Mouse (Mus musculus): ENCODE results near the gene Mgat4c.

The Mgat4c gene

DNA sequence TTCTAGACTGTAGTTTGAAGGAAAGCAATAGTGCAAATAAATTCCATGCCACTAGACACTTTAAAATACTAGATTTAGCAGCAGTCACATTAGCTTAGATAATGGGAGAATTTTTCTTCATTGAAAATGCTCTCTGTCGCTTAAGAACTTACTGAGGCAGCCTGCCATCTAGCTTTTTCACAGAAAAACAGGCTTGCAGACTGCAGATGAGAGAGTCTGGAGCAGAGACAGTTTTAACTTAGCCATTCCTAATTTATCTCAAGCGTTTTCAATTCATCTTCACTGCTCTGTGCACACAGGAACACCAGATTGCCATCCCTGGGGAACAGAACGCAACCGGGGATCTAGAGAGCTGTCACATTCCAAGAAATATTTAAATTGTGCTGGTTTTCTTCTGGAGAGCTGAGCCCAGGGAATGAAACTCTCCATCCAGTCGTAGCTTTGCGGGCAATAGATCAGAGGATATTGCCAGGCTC lies at the start of gene Mgat4c:
Gene Mgat4c (plus strand): TSS at position 51 of the 476 bp plus-strand sequence.
- in situ Hi-C loops (cut with MboI, MseI) = loop anchor here (25.0 kb wide), 1 partner anchor 919 kb away; no protein-coding TSS in a partner anchor

DNA sequence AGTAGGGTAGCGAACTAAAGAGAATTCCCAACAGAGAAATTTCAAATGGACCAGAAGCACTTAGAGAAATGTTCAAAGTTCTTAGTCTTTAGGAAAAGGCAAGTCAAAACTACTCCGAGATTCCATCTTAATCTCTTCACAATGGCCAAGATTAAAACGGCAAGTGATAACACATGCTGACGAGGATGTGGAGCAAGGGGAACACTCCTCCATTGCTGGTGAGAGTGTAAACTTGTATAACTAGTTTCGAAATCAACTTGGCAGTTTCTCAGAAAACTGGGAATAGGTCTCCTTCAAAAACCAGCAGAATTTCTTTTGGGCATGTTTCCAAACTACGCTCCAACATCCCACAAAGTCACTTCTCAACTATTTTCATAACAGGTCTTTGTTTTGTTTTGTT lies 46.0 kb upstream of the Mgat4c start:
- in situ Hi-C loops (cut with MboI, MseI) = no loop called here

DNA sequence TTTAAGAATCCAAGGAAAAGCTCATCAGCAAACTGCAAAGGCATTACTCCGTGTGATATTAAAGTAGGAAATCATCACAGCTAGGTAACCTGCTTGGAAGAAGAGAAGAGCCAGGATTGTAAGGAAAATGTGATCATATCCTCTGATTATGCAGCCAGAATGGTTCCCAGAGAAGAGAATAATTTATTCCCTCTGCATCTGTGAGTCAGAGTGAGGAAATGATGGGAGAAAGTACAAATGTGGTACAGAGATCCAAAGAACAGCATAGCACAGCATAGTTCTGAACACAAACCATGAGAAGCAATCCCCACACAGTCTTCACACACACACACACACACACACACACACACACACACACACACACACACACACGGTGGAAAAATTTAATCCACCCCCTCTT lies 40.2 kb upstream of the Mgat4c start:
- in situ Hi-C loops (cut with MboI, MseI) = no loop called here

DNA sequence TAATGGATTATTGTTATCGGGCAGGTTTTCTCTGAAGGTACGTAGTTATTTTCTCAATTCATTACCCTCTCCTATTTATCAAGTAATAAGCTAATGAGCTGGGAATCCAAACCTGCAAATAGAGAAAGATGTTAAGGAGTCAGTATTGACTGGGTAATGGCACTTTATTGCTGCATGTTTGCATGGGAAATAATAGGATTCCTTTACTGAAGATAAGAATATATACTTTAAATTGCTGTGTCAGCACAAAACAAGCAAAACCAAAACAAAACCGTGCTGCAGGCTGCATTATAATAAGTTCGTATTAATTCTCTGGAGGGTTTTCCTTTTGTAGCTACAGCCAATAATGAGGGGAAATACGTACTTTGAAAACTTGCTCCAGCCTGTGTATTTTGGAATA lies 627 bp downstream of the Mgat4c start:
- in situ Hi-C loops (cut with MboI, MseI) = loop anchor here (25.0 kb wide), 1 partner anchor 920 kb away; no protein-coding TSS in a partner anchor

DNA sequence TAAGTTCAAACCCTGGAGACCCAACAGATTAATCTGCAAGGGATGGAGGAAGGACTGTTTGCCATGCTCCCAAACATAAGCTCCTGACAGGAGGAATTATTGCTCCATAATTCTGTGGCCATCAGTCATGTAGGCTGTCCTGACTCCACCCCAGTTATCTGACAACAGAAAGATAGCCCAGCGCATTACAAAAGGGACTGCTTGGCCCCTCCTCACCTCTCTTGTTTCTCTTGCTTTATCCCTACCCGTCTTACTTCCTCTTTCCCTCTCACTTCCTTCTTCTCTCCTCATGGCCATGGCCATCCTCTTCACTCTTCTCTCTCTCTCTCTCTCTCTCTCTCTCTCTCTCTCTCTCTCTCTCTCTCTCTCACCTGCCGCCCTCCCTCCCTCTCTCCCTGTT lies 80.5 kb downstream of the Mgat4c start:
- in situ Hi-C loops (cut with MboI, MseI) = no loop called here

DNA sequence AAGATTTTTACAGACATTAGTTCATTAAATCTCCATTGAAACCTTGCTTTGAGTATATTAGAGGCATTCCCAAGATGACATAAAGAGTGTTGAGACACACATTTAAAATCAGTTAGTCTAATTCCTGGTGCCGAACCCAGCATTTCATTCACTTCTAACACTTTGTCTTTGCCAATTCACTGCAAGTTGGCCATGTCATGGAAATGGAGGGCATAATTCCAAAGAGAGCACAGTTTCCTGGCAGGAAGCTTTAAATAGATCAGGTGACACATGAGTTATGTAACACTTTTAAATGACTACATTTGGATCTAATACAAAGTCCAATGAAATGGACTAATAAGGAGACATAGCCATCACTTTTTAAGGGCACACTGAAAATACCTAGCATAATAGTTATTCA lies 89.4 kb downstream of the Mgat4c start:
- in situ Hi-C loops (cut with MboI, MseI) = no loop called here

DNA sequence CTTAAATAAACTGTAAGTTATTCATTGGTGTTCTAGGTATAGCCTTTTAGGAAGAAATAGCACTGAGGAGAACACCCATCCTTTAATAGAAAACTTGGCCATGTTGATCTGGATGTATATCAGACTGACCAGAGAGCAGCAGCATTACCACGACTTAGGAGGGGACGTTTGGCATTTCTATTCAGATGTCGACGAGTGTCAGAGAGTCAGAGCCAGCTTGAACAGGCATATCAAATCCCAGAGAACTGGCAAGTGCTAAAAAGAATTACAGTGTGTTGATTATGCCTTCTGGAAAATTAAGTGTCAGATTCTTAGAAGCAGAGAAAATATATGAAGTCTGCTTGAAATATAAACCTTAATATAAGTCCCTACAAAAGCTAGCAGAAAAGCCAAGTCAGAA lies 89.9 kb downstream of the Mgat4c start:
- in situ Hi-C loops (cut with MboI, MseI) = no loop called here

DNA sequence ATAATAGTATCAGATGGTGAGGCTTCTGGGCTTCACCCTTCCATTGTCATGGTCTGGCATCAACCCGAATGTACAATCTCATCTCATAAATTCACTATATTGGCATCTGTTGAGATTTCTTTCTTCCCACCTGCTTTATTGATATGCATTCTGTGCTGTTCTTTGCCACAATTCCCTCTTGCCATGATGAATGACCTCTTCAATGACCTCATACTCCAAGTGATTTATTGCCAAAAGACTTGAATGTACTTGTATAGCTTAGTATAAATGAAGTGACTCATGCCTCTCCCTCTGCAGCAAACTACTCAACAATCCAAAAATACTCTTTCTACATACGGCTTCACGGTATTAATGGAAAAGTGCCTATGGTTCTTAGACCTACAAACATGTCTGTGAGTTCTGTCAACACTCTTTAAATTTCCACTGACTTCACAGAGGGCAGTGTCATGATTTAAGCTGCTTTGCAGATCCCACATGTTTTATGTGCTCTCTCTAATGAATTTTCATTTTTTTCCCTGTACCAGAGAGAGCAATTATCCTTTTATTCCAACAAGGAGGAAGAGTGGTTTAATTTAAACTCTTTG lies 102.0 kb downstream of the Mgat4c start:
- in situ Hi-C loops (cut with MboI, MseI) = no loop called here

DNA sequence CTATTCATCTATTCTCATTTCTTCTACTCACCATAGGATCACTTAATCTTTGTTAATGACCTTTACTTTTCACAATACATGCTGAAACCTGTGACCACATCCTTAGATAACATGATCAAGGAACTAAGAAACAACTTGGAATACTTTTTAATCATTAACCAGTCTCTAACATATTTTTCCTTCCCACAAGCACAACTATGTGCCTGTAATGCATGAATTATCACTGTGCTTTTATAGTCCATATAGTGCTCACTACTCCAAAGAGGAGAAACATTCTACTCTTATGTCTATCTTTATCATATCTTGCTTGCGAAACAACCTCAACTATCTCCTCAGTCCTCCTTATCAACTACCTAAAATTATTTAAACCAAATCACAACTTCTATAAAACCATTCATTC lies 114.2 kb downstream of the Mgat4c start:
- in situ Hi-C loops (cut with MboI, MseI) = no loop called here

DNA sequence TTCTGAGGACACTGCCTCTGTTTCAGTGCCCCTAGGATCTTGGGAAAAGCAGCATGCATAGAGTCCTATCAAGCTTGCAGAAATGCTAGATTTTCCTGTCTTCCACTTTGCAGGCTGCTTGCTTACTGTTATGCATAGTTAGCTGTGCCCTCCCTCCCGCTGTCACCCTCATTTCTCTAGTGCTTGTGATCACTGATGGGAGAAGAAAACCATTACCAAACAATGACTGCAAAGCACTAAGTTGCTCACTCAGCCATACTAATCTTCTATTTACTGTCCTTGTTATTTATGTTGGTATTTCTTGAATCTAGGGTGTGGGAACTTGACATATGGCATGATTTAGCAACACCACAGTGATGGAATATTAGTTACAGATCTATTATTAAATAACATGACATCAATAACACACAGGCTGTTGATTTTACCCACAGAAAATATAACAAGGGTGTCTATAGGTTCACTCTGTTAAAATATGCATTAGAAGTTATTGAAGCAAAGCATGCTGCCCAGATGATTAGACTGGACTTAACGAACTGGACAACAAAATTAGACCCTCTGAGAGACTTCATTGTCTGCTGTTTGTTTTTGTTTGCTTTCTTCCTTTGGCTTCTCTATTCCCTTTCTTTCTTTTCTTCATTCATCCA lies 117.7 kb downstream of the Mgat4c start:
- in situ Hi-C loops (cut with MboI, MseI) = no loop called here

DNA sequence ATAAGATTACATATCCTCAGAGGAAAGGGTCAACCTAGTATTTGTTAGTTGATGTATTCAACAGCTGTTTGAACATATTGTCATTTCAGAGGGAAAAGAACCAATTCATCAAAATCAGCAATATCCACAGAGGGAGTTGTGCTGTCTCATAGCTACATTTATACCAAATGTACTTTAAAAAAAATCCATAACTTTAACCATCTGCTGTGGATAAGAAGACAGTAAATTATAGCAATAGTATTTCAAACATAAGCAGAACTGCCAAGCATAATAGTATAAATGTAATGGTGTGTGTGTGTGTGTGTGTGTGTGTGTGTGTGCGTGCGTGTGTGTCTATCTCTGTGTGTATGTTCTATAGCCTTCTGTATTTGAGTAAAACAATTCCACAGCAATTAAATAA lies 127.5 kb downstream of the Mgat4c start:
- in situ Hi-C loops (cut with MboI, MseI) = no loop called here

DNA sequence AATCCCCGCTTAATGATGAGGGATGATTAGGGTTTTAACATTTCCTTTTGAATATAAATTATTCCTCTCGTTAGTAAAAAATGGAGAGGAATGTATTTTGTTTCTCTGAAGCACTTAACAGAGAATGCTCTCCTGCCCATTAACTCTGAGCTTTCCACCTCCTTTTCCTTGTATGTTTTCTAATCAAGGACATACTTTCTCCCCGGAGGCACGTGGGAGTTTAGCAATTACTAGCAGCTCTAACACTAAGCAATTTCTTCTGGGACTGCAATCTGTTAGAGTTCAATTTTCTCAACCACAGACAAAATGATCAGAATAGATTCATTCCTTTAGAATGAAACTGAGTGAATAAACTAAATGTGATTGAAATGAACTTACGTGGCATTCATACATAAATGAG lies 135.6 kb downstream of the Mgat4c start:
- in situ Hi-C loops (cut with MboI, MseI) = no loop called here

DNA sequence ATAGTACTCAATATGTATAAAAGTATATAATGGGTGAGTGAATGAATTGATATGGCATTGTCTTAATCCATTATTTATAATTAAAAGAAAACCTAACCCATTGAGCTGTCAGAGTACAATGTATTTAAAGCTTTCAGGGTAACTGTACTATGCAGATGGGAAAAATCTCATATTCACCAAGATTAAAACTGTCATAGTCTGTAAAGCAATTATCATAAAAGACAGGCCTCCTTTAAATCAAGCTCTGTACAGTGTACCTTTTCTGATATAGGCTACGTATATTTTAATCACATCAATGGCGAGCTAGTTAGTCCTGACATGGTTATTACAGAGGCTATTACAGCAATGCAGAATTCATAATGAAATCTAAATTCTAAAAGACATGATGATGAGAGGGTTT lies 146.7 kb downstream of the Mgat4c start:
- in situ Hi-C loops (cut with MboI, MseI) = no loop called here

DNA sequence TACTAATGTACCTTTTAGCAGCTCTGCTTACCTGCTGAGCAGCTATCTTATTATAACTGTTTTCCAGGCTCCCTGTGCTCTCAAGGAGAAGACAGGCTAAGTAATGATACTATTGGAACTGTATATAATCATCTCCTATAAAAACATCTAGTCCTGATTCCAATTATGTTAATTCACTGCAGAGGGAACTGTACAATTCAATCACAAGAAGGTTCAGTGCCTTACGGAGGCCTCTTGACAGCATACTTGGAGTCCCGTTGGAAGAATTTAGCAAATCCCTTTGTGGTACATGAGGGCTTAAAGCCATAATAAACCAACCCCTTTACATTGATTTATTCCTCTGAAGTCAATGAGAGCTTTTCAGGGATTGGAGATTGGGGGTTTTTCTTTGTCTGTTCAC lies 174.8 kb downstream of the Mgat4c start:
- in situ Hi-C loops (cut with MboI, MseI) = no loop called here

DNA sequence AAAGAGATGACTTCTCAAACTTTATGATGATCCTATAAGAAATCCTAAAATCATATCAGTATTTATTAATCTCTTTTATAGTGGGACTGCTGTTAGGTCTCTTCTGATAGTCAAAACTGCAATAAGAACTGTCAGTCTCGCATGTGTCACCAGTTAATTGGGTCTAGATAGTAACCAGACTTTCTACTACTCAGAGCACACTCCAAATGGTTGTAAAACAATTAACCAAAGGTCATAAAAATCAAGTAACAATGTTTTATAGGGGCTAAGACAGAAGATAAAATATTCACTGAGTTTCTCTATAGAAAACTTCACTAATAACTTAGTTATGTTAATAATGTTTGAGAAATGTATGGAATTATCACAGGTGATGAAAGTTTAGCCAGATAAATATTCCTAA lies 208.6 kb downstream of the Mgat4c start:
- in situ Hi-C loops (cut with MboI, MseI) = no loop called here

DNA sequence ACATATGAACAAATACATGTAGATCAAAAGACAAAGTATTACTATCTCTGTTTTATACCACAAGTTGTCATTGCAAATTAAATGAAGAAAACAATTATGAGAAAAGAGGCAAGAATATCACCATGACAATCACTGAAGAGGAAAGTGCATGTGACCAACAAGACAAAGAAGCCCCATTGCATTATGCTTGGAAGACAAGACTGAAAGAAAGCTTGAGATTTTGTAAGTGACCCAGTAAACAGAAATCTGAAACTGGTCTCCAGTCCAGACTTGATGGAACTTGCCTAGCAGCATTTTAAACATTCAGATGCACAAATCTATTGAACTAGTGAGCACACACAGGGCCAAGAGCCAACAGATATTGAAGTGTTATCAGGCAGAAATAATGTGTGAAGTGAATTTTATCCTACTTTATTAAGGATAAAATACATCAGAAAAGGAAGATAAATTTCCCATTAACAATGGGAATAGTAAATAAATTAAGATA lies 236.1 kb downstream of the Mgat4c start:
- in situ Hi-C loops (cut with MboI, MseI) = no loop called here

DNA sequence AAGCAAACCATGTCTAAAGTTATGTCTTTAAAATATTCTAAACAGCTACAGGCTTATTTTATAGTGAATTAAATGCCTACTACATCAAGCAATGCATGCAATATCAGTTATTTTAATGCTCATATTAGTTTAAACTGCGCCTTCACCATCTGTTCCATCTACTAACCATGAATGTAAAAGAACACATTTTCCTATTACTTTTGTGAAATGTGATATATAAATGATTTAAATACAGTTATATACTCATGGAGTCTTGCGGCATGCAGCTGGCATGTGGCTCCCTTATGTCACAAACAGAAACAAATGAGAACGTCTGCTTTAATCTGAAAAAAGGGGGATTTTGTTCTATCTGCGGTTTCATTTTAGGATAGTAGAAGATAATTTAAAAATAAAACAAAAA lies 316.3 kb downstream of the Mgat4c start:
- in situ Hi-C loops (cut with MboI, MseI) = no loop called here

DNA sequence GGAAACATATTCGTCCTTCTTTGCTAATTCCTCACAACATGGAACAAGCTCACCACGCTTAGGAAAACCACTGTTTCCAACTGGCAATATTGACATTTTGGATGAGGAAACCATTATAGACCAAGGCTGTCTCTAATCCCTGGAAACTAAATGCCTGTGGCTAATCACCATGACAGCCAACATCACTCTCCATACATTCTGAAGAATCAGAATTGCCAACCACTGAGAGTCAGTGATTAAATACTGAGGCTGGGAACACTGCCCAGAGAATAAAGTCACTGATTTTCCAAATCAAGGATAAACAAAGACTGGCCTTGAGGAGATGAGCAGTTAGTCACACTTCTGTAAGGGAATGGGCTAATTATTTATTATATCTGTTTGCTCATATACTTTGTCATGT lies 361.2 kb downstream of the Mgat4c start:
- in situ Hi-C loops (cut with MboI, MseI) = no loop called here

DNA sequence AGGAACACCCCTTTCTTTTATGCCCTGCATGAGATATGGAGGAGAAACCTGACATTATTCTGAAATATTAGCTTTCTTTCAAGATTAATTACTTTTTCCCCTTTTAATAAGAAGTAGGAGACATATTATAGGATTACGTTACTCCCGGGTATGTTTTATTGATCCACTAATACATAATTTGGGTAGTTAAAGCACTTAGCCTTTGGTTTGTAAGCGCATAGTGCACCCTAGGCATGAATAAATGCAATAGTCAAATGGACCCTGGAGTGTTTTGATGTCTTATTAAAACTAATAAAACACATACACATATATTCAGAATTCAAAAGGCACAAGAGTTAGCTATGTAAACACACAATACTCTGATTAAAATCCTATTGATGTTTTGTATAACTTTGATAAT lies 374.9 kb downstream of the Mgat4c start:
- in situ Hi-C loops (cut with MboI, MseI) = no loop called here

DNA sequence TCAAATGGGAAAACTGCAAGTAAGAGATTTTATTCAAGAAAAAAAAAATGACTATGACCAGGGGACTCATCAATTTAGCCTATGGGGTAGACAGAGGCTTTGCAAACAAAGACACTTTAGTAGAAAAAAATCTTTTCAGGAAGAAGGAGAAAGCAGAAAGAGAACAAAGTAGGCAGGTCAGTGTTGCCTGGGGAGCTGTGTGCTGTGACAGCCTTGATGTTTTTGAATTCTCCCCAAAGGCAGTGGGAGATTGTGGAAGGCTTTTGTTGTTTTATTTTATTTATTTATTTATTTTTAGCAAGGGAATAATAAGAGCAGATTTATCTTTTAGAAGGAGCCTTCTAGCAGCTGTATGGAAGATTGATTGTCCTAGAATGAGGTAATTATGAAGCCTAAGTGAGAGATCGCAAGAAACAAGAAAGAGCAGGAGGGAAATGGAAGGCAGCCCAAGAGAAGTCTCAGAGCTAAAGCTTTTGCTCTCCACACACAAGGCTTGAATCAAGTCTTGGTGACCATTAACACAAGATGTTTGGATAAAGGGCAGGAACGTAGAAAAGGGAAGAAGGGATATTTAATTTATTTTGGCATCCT lies 375.8 kb downstream of the Mgat4c start:
- in situ Hi-C loops (cut with MboI, MseI) = no loop called here

DNA sequence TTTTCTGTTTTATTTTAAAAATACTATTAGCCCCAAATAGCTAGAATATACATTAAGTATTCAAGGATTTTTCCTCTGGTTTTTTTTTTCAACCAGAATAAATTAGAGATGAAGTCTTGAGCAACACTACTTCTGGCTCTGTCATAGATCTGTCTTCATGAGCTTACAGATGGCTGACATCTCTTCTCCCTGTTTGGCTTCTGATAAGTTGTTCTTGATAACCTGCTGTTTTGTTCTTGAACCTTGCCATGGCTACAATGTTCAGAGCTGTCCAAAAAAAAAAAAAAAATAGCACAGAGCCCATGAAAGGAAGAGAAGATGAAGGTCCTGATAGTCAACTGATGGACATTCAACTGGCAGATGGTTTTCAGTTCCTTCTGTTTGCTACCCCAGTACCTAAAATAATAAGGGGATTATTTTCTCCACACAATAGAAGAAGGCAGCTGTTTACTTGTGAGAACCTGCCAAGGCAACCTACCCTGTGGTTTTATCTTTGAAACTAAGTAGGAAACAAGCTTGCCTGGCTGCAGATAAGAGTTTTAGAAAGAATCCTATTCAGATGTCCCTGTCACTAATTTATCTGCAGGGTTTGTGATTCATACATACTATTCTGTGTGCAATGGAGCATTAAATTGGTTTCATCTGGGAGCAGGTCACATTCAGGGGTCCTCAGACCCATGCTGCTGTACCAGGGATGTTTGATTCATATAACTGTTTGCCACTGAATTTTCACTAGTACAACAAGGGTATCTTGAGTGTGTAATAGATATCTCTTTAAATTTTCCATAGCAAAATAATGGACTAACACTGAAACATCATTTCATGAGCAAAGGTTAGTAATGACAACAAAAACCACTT lies 393.5 kb downstream of the Mgat4c start:
- in situ Hi-C loops (cut with MboI, MseI) = no loop called here

DNA sequence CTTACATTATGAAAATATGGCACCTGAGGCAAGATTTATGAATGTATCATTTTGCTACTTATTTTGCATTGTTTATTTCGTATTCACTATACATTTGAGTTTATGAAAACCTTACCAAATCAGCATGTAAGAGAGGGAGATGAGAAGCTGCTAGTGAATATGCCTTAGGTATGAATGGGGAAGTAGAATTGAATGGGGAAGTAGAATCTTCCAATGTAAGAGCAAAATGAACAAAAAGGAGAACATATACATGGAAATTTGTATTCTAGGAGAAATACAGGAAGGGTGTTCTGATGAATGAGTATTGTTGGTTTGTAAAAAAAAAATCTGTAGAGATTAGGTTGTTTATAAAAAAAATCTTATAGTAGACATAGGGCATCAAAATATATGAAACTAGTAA lies 441.9 kb downstream of the Mgat4c start:
- in situ Hi-C loops (cut with MboI, MseI) = no loop called here
